ENCODE assay signal across 11 mouse cellular contexts in genomic region chr11:95356039-95356438, GRCm38 (mm10). TPM values are rescaled to one million over a fixed set of nuclear protein-coding genes. Genes with fewer than 3 reads are reported as not detected.
DNase-seq lines count a peak whose midpoint lies in the region; ATAC-seq and TF ChIP-seq lines count a peak whose summit lies in the region.
"Had no signal": no experiment of that assay in that cellular context is flagged by ENCODE, and none has a peak within 500 bp of the region (broad histone marks: within the 10 kb centered on the region; RNA-seq: fewer than 3 reads in every experiment).

No protein-coding gene starts in this region.

- DNase-seq in forebrain, postnatal 0 days: no peak
- no peak for DNase-seq in kidney, postnatal 10 days
- no peak for DNase-seq in MEL (ENCODE audit: low read depth, low spot score)
- no peak for DNase-seq in cerebellum, postnatal 10 days
- no peak for DNase-seq in adrenal gland, adult (ENCODE audit: inconsistent age in 2 of 2, low spot score in 1 of 2)
- DNase-seq: embryo, embryonic 11 days; retina, postnatal 1 day had no signal

- peaks cover 8% of the 10 kb centered on the region; the same call in 1 of the 2 replicates for H3K4me1 ChIP-seq in forebrain, embryonic 13.5 days
- H3K4me1 ChIP-seq in forebrain, postnatal 0 days (ENCODE audit: insufficient read depth): no peaks in the 10 kb centered on the region
- H3K4me1 ChIP-seq in kidney, embryonic 15.5 days: peaks cover 31% of the 10 kb centered on the region
- H3K4me1 ChIP-seq in MEL (ENCODE audit: control insufficient read depth in 1 of 2, insufficient read depth in 2 of 2, low read length in 2 of 2): peaks cover 43 to 55% of the 10 kb centered on the region in 2 experiments
- H3K4me1 ChIP-seq in liver, embryonic 12.5 days: peaks cover 80% of the 10 kb centered on the region

- TF ChIP-seq CTCF in forebrain, postnatal 0 days (IDR thresholded peaks at IDR 0.05; ENCODE audit: low read depth): no peak
- TF ChIP-seq CTCF in MEL (IDR thresholded peaks at IDR 0.05 in 2 of 3, conservative IDR thresholded peaks at IDR 0.05 in 1 of 3; ENCODE audit: control insufficient read depth in 1 of 3, insufficient read depth in 1 of 3, low read depth in 2 of 3, low read length in 3 of 3, poor library complexity in 1 of 3, severe bottlenecking in 1 of 3): no peak

- H3K79me2 ChIP-seq in MEL (ENCODE audit: control insufficient read depth, insufficient read depth, low read length, poor library complexity): no peaks in the 10 kb centered on the region

- H3K27ac ChIP-seq in forebrain, embryonic 13.5 days: peak overlapping the region; percentile 12; the same call in 1 of the 2 replicates
- no peak overlapping the region for H3K27ac ChIP-seq in forebrain, postnatal 0 days (ENCODE audit: low read depth, low read length)
- H3K27ac ChIP-seq in kidney, embryonic 15.5 days: peak overlapping the region; percentile 45; the same call in 1 of the 2 replicates
- H3K27ac ChIP-seq in MEL (ENCODE audit: control insufficient read depth, low read depth, low read length): peak overlapping the region; percentile 93
- H3K27ac ChIP-seq in liver, embryonic 12.5 days: peak overlapping the region; percentile 98
- H3K27ac ChIP-seq: midbrain, embryonic 13.5 days had no signal

- WGBS in forebrain, embryonic 13.5 days: 86% methylated on average over 7 of the region's 7 CpGs
- WGBS in forebrain, postnatal 0 days: 87% methylated on average over 7 of the region's 7 CpGs
- WGBS in kidney, embryonic 15.5 days: 90% methylated on average over 7 of the region's 7 CpGs
- WGBS in liver, embryonic 12.5 days (ENCODE audit: insufficient replicate concordance): 43% methylated on average over 7 of the region's 7 CpGs

- H3K4me2 ChIP-seq in forebrain, embryonic 13.5 days: no peak overlapping the region
- H3K4me2 ChIP-seq in forebrain, postnatal 0 days (ENCODE audit: low read depth): no peak overlapping the region
- H3K4me2 ChIP-seq in kidney, embryonic 15.5 days: no peak overlapping the region
- H3K4me2 ChIP-seq in liver, embryonic 12.5 days: peak overlapping the region; percentile 68
- H3K4me2 ChIP-seq: midbrain, embryonic 13.5 days had no signal

- H3K4me3 ChIP-seq in forebrain, embryonic 13.5 days: no peak overlapping the region
- H3K4me3 ChIP-seq in forebrain, postnatal 0 days (ENCODE audit: low read depth, low read length): no peak overlapping the region
- no peak overlapping the region for H3K4me3 ChIP-seq in kidney, embryonic 15.5 days (replicated peaks)
- H3K4me3 ChIP-seq in MEL (ENCODE audit: control insufficient read depth in 1 of 2, insufficient read depth in 1 of 2, low read depth in 2 of 2, low read length in 2 of 2): no peak overlapping the region
- peak overlapping the region; percentile 32 for H3K4me3 ChIP-seq in liver, embryonic 12.5 days
- H3K4me3 ChIP-seq: midbrain, embryonic 13.5 days had no signal

- no peaks in the 10 kb centered on the region for H3K36me3 ChIP-seq in forebrain, embryonic 13.5 days (ENCODE audit: poor library complexity, severe bottlenecking)
- H3K36me3 ChIP-seq in forebrain, postnatal 0 days (ENCODE audit: insufficient read depth): no peaks in the 10 kb centered on the region
- H3K36me3 ChIP-seq in kidney, embryonic 15.5 days: no peaks in the 10 kb centered on the region
- peaks cover 11 to 52% of the 10 kb centered on the region in 2 experiments; a peak in 3 of 4 replicates for H3K36me3 ChIP-seq in MEL (ENCODE audit: control insufficient read depth in 1 of 2, insufficient read depth in 2 of 2, low read length in 2 of 2)
- H3K36me3 ChIP-seq in liver, embryonic 12.5 days: peaks cover 97% of the 10 kb centered on the region
- H3K36me3 ChIP-seq: midbrain, embryonic 13.5 days had no signal

- no peaks in the 10 kb centered on the region for H3K9me3 ChIP-seq in forebrain, embryonic 13.5 days (replicated peaks)
- H3K9me3 ChIP-seq in forebrain, postnatal 0 days (ENCODE audit: low read length): no peaks in the 10 kb centered on the region
- H3K9me3 ChIP-seq in kidney, embryonic 15.5 days (replicated peaks): no peaks in the 10 kb centered on the region
- no peaks in the 10 kb centered on the region for H3K9me3 ChIP-seq in MEL (replicated peaks; ENCODE audit: insufficient read depth, low read length)
- H3K9me3 ChIP-seq in liver, embryonic 12.5 days (replicated peaks): no peaks in the 10 kb centered on the region
- H3K9me3 ChIP-seq: midbrain, embryonic 13.5 days had no signal

- ATAC-seq in forebrain, embryonic 13.5 days: no peak
- ATAC-seq in forebrain, postnatal 0 days: no peak
- ATAC-seq in kidney, embryonic 15.5 days (replicated peaks; ENCODE audit: low FRiP score): no peak
- peak; percentile 30 for ATAC-seq in liver, embryonic 12.5 days
- ATAC-seq: midbrain, embryonic 13.5 days had no signal

- TF ChIP-seq POLR2A in MEL (IDR thresholded peaks at IDR 0.05; ENCODE audit: control insufficient read depth in 1 of 2, insufficient read depth in 1 of 2, low read depth in 1 of 2, low read length in 2 of 2, poor library complexity in 1 of 2): no peak

- no peak for TF ChIP-seq EP300 in MEL (IDR thresholded peaks at IDR 0.05; ENCODE audit: low read depth in 1 of 2, low read length in 2 of 2)

- no peaks in the 10 kb centered on the region for H3K27me3 ChIP-seq in forebrain, embryonic 13.5 days
- H3K27me3 ChIP-seq in forebrain, postnatal 0 days (ENCODE audit: insufficient read depth, low read length): no peaks in the 10 kb centered on the region
- H3K27me3 ChIP-seq in kidney, embryonic 15.5 days: no peaks in the 10 kb centered on the region
- H3K27me3 ChIP-seq in MEL (ENCODE audit: control insufficient read depth in 1 of 2, insufficient read depth in 2 of 2, low read length in 2 of 2): no peaks in the 10 kb centered on the region
- no peaks in the 10 kb centered on the region for H3K27me3 ChIP-seq in liver, embryonic 12.5 days (replicated peaks)
- H3K27me3 ChIP-seq: midbrain, embryonic 13.5 days had no signal

- no peak for TF ChIP-seq RAD21 in MEL (IDR thresholded peaks at IDR 0.05; ENCODE audit: low read depth, low read length)

- H3K9ac ChIP-seq in forebrain, embryonic 13.5 days: no peak overlapping the region
- no peak overlapping the region for H3K9ac ChIP-seq in forebrain, postnatal 0 days
- no peak overlapping the region for H3K9ac ChIP-seq in kidney, embryonic 15.5 days
- peak overlapping the region; percentile 10 for H3K9ac ChIP-seq in MEL (ENCODE audit: control insufficient read depth, low read depth, low read length, poor library complexity, severe bottlenecking)
- H3K9ac ChIP-seq in liver, embryonic 12.5 days: peak overlapping the region; percentile 71
- H3K9ac ChIP-seq: midbrain, embryonic 13.5 days had no signal

TF ChIP-seq in MEL, 35 proteins besides CTCF, POLR2A, EP300 and RAD21:
- TF ChIP-seq CHD1 (IDR thresholded peaks at IDR 0.05; ENCODE audit: low read depth, low read length) (0 out of 2 replicates have a peak, but pooled peaks have one; percentile 42), JUND (IDR thresholded peaks at IDR 0.05; ENCODE audit: low read depth, low read length) (0 out of 2 replicates have a peak, but pooled peaks have one; percentile 10), MAX (IDR thresholded peaks at IDR 0.05; ENCODE audit: low read length) (no peak)

RNA-seq across cellular contexts. Expression of gene Fam117a, which starts 19.2 kb away (rescaled TPM):
- 3.0 and 3.8 TPM in 2 replicates for polyA plus RNA-seq in forebrain, embryonic 13.5 days (2015; fragmentation: Nextera tagmentation; extraction: Ambion mirVana)
- 5.5 TPM in 2 replicates for total RNA-seq in forebrain, postnatal 0 days (2014; rRNA removed)
- 1.0 and 1.8 TPM in 2 replicates for polyA plus RNA-seq in forebrain, postnatal 0 days (2015; fragmentation: Nextera tagmentation; extraction: Ambion mirVana)
- polyA plus RNA-seq in kidney, embryonic 15.5 days (2015; fragmentation: Nextera tagmentation; extraction: Ambion mirVana): 10.5 TPM in 2 replicates
- total RNA-seq in MEL (2012; rRNA removed): 37.1 and 49.9 TPM in 2 replicates
- 100 to 1,000 TPM in 1 of 2 experiments, not detected in 1; 116 TPM for polyA plus RNA-seq in MEL (2012; ENCODE audit: insufficient read depth in 1 of 2, insufficient read length in 2 of 2, low read depth in 1 of 2, low replicate concordance in 2 of 2, missing spikeins in 1 of 2)
- polyA plus RNA-seq in liver, embryonic 12.5 days (2016; fragmentation: Nextera tagmentation; extraction: Ambion mirVana): 59.0 and 62.7 TPM in 2 replicates

RNA-seq across cellular contexts. Expression of gene Slc35b1, which starts 28.5 kb away (rescaled TPM):
- polyA plus RNA-seq in forebrain, embryonic 13.5 days (2015; fragmentation: Nextera tagmentation; extraction: Ambion mirVana): 135 and 140 TPM in 2 replicates
- 103 and 109 TPM in 2 replicates for total RNA-seq in forebrain, postnatal 0 days (2014; rRNA removed)
- 160 and 179 TPM in 2 replicates for polyA plus RNA-seq in forebrain, postnatal 0 days (2015; fragmentation: Nextera tagmentation; extraction: Ambion mirVana)
- polyA plus RNA-seq in kidney, embryonic 15.5 days (2015; fragmentation: Nextera tagmentation; extraction: Ambion mirVana): 92.8 and 98.2 TPM in 2 replicates
- total RNA-seq in MEL (2012; rRNA removed): 51.8 and 59.1 TPM in 2 replicates
- 10 to 100 TPM in 1 of 2 experiments, not detected in 1; 82.4 TPM for polyA plus RNA-seq in MEL (2012; ENCODE audit: insufficient read depth in 1 of 2, insufficient read length in 2 of 2, low read depth in 1 of 2, low replicate concordance in 2 of 2, missing spikeins in 1 of 2)
- 58.2 and 61.3 TPM in 2 replicates for polyA plus RNA-seq in liver, embryonic 12.5 days (2016; fragmentation: Nextera tagmentation; extraction: Ambion mirVana)

RNA-seq across cellular contexts. Expression of gene Kat7, which starts 46.0 kb away (rescaled TPM):
- polyA plus RNA-seq in forebrain, embryonic 13.5 days (2015; fragmentation: Nextera tagmentation; extraction: Ambion mirVana): 66.0 and 77.5 TPM in 2 replicates
- total RNA-seq in forebrain, postnatal 0 days (2014; rRNA removed): 69.0 and 78.2 TPM in 2 replicates
- 62.5 and 72.8 TPM in 2 replicates for polyA plus RNA-seq in forebrain, postnatal 0 days (2015; fragmentation: Nextera tagmentation; extraction: Ambion mirVana)
- polyA plus RNA-seq in kidney, embryonic 15.5 days (2015; fragmentation: Nextera tagmentation; extraction: Ambion mirVana): 78.7 and 83.4 TPM in 2 replicates
- total RNA-seq in MEL (2012; rRNA removed): 81.4 and 83.1 TPM in 2 replicates
- 100 to 1,000 TPM in 1 of 2 experiments, 10 to 100 TPM in 1; 95.4 to 100 TPM for polyA plus RNA-seq in MEL (2012; ENCODE audit: insufficient read depth in 1 of 2, insufficient read length in 2 of 2, low read depth in 1 of 2, low replicate concordance in 2 of 2, missing spikeins in 1 of 2)
- polyA plus RNA-seq in liver, embryonic 12.5 days (2016; fragmentation: Nextera tagmentation; extraction: Ambion mirVana): 48.1 and 49.5 TPM in 2 replicates

RNA-seq across cellular contexts. Expression of gene Spop, which starts 57.8 kb away (rescaled TPM):
- polyA plus RNA-seq in forebrain, embryonic 13.5 days (2015; fragmentation: Nextera tagmentation; extraction: Ambion mirVana): 175 and 178 TPM in 2 replicates
- 59.2 and 70.1 TPM in 2 replicates for total RNA-seq in forebrain, postnatal 0 days (2014; rRNA removed)
- 88.7 and 213 TPM in 2 replicates for polyA plus RNA-seq in forebrain, postnatal 0 days (2015; fragmentation: Nextera tagmentation; extraction: Ambion mirVana)
- 139 TPM in 2 replicates for polyA plus RNA-seq in kidney, embryonic 15.5 days (2015; fragmentation: Nextera tagmentation; extraction: Ambion mirVana)
- total RNA-seq in MEL (2012; rRNA removed): 41.5 and 45.7 TPM in 2 replicates
- 10 to 100 TPM in 1 of 2 experiments, not detected in 1; 84.0 TPM for polyA plus RNA-seq in MEL (2012; ENCODE audit: insufficient read depth in 1 of 2, insufficient read length in 2 of 2, low read depth in 1 of 2, low replicate concordance in 2 of 2, missing spikeins in 1 of 2)
- polyA plus RNA-seq in liver, embryonic 12.5 days (2016; fragmentation: Nextera tagmentation; extraction: Ambion mirVana): 90.8 and 105 TPM in 2 replicates

Comparison
In these comparisons a context has a peak if more than half of its experiments do, and no peak if none do; other contexts are left out.
1. H3K9ac ChIP-seq: peak in MEL (single experiment) and liver, embryonic 12.5 days (single experiment); none in forebrain, embryonic 13.5 days (single experiment), forebrain, postnatal 0 days (single experiment) and kidney, embryonic 15.5 days (single experiment).